Mouse (Mus musculus) midbrain, embryonic 11.5 days (tissue): ENCODE measurements around the gene Ube4b. TPM values are rescaled to one million over a fixed set of nuclear protein-coding genes. Genes with fewer than 3 reads are reported as not detected.

ENCODE experiments used
- ATAC-seq: fragments of 200-750 bp; cut with Nextera tagmentation; 2 replicates; pipeline ENCODE4 v1.8.0; 2017; ENCODE audit warnings: moderate TSS enrichment, moderate library complexity; ENCODE audit not compliant: low FRiP score
- DNase-seq: peaks from one replicate; pipeline ENCODE4 v3.0.0; 2015; ENCODE audit warnings: low spot score; ENCODE audit errors: missing footprints
- H3K27ac ChIP-seq: fragments of 300-500 bp; sonication (generic); 2 replicates; pipeline ENCODE4 v1.5.1; 2014; ENCODE audit warnings: low read depth, low read length
- H3K27me3 ChIP-seq: fragments of 300-500 bp; sonication (generic); 2 replicates; pipeline ENCODE4 v1.6.1; 2014; ENCODE audit warnings: mild to moderate bottlenecking, low read length, moderate library complexity, mixed read lengths; ENCODE audit not compliant: control insufficient read depth, insufficient read depth
- H3K36me3 ChIP-seq: fragments of 300-500 bp; sonication (generic); 2 replicates; pipeline ENCODE4 v1.6.1; 2014; ENCODE audit warnings: mild to moderate bottlenecking, low read length, moderate library complexity, mixed read lengths; ENCODE audit not compliant: control insufficient read depth, insufficient read depth
- H3K4me1 ChIP-seq: fragments of 300-500 bp; sonication (generic); 2 replicates; pipeline ENCODE4 v1.6.1; 2014; ENCODE audit warnings: low read length; ENCODE audit not compliant: control insufficient read depth, insufficient read depth
- H3K4me2 ChIP-seq: fragments of 300-500 bp; sonication (generic); 2 replicates; pipeline ENCODE4 v1.6.1; 2014; ENCODE audit warnings: mild to moderate bottlenecking, moderate library complexity
- H3K4me3 ChIP-seq: fragments of 300-500 bp; sonication (generic); 2 replicates; pipeline ENCODE4 v1.5.1; 2014; ENCODE audit warnings: low read depth, low read length
- H3K9ac ChIP-seq: fragments of 300-500 bp; sonication (generic); 2 replicates; pipeline ENCODE4 v1.6.1; 2014; ENCODE audit warnings: low read length
- H3K9me3 ChIP-seq: fragments of 300-500 bp; sonication (generic); 2 replicates; pipeline ENCODE4 v1.6.1; 2016; ENCODE audit warnings: low read length; ENCODE audit not compliant: control insufficient read depth
- WGBS: fragments of 180-500 bp; shearing (Covaris S2); extraction: QIAGEN DNeasy Blood & Tissue Kit; methylation state at CpG from one replicate; pipeline ENCODE4 v1.1.7; 2014; 5-methylcytosine and 5-hydroxymethylcytosine counted together
- polyA plus RNA-seq: library from polyadenylated mRNA; unstranded; fragments of >200 nt; fragmentation: Nextera tagmentation; extraction: Ambion mirVana; gene quantifications from 2 replicates; pipeline ENCODE4 v1.2.1, GENCODE M21; 2014

The Ube4b gene
- polyA plus RNA-seq, 1 experiment from 2014 or later: 53.3 TPM

GRCm38 (mm10) chr4:149344311-149344710 is 82.2 kb downstream of the Ube4b start:
- Histone ChIP-seq H3K36me3 (peaks cover 7% of the 10 kb centered on the region; the same call in 1 of the 2 replicates), H3K4me3 (no peak overlapping the region), H3K27me3 (no peaks in the 10 kb centered on the region), H3K9me3 (no peaks in the 10 kb centered on the region), H3K9ac (no peak overlapping the region), H3K4me2 (no peak overlapping the region), H3K27ac (no peak overlapping the region), H3K4me1 (no peaks in the 10 kb centered on the region)
- WGBS: 84% methylated on average over 8 of the region's 8 CpGs
- ATAC-seq (no peak), DNase-seq (no peak)

- WGBS: 72% methylated on average over 2 of the region's 2 CpGs
- DNase-seq: no peak
- H3K27me3 ChIP-seq: no peaks in the 10 kb centered on the region
- no peaks in the 10 kb centered on the region for H3K9me3 ChIP-seq
- no peak overlapping the region for H3K4me2 ChIP-seq
- no peak overlapping the region for H3K4me3 ChIP-seq
- no peaks in the 10 kb centered on the region; the same call in 1 of the 2 replicates for H3K36me3 ChIP-seq
- H3K27ac ChIP-seq: no peak overlapping the region
- no peak for ATAC-seq
- no peak overlapping the region for H3K9ac ChIP-seq
- H3K4me1 ChIP-seq: no peaks in the 10 kb centered on the region
Measured at GRCm38 (mm10) chr4:149340680-149341079, 85.9 kb downstream of the Ube4b start.

GRCm38 (mm10) chr4:149339426-149340214 is 86.9 kb downstream of the Ube4b start:
- Histone ChIP-seq H3K36me3 (peaks cover 3% of the 10 kb centered on the region; the same call in 1 of the 2 replicates), H3K4me3 (no peak overlapping the region), H3K9ac (no peak overlapping the region), H3K4me1 (no peaks in the 10 kb centered on the region), H3K9me3 (no peaks in the 10 kb centered on the region), H3K4me2 (no peak overlapping the region), H3K27me3 (no peaks in the 10 kb centered on the region), H3K27ac (no peak overlapping the region)
- WGBS: 64% methylated on average over 5 of the region's 5 CpGs
- no peak for ATAC-seq
- no peak for DNase-seq

- H3K4me3 ChIP-seq: no peak overlapping the region
- H3K9ac ChIP-seq: no peak overlapping the region
- WGBS: 87% methylated on average over 2 of the region's 2 CpGs
- no peak for ATAC-seq
- H3K4me1 ChIP-seq: no peaks in the 10 kb centered on the region
- H3K27me3 ChIP-seq: no peaks in the 10 kb centered on the region
- DNase-seq: no peak
- H3K27ac ChIP-seq: no peak overlapping the region
- no peaks in the 10 kb centered on the region for H3K9me3 ChIP-seq
- H3K36me3 ChIP-seq: peaks cover 9% of the 10 kb centered on the region; the same call in 1 of the 2 replicates
- H3K4me2 ChIP-seq: no peak overlapping the region
Measured at GRCm38 (mm10) chr4:149338137-149338536, 88.4 kb downstream of the Ube4b start.

- ATAC-seq: no peak
- Histone ChIP-seq H3K27me3 (no peaks in the 10 kb centered on the region), H3K36me3 (peaks cover 13% of the 10 kb centered on the region)
Measured at GRCm38 (mm10) chr4:149337353-149337752, 89.2 kb downstream of the Ube4b start.

GRCm38 (mm10) chr4:149336302-149336701 is 90.2 kb downstream of the Ube4b start:
- ATAC-seq (no peak), DNase-seq (no peak)
- H3K9ac ChIP-seq: no peak overlapping the region
- H3K27me3 ChIP-seq: no peaks in the 10 kb centered on the region
- H3K4me3 ChIP-seq: no peak overlapping the region
- WGBS: 89% methylated on average over 7 of the region's 7 CpGs
- H3K36me3 ChIP-seq: peaks cover 17% of the 10 kb centered on the region
- no peak overlapping the region for H3K4me2 ChIP-seq
- H3K4me1 ChIP-seq: no peaks in the 10 kb centered on the region
- no peak overlapping the region for H3K27ac ChIP-seq
- no peaks in the 10 kb centered on the region for H3K9me3 ChIP-seq

More at GRCm38 (mm10) chr4:149337353-149337752, 89.2 kb downstream of the Ube4b start:
- H3K9me3 ChIP-seq: no peaks in the 10 kb centered on the region
- 94% methylated on average over 9 of the region's 9 CpGs for WGBS
- no peak for DNase-seq
- no peaks in the 10 kb centered on the region for H3K4me1 ChIP-seq
- H3K9ac ChIP-seq: no peak overlapping the region
- H3K27ac ChIP-seq: no peak overlapping the region
- H3K4me3 ChIP-seq: no peak overlapping the region
- H3K4me2 ChIP-seq: no peak overlapping the region

- Histone ChIP-seq H3K27ac (no peak overlapping the region), H3K9me3 (no peaks in the 10 kb centered on the region), H3K4me2 (no peak overlapping the region), H3K36me3 (peaks cover 30% of the 10 kb centered on the region), H3K4me1 (no peaks in the 10 kb centered on the region), H3K9ac (no peak overlapping the region), H3K27me3 (no peaks in the 10 kb centered on the region), H3K4me3 (no peak overlapping the region)
- DNase-seq (no peak), ATAC-seq (no peak)
- 97% methylated on average over 11 of the region's 11 CpGs for WGBS
Measured at GRCm38 (mm10) chr4:149334881-149335280, 91.7 kb downstream of the Ube4b start.

- Histone ChIP-seq H3K4me1 (no peaks in the 10 kb centered on the region), H3K36me3 (peaks cover 40% of the 10 kb centered on the region), H3K9me3 (no peaks in the 10 kb centered on the region), H3K27ac (no peak overlapping the region), H3K4me2 (no peak overlapping the region), H3K4me3 (no peak overlapping the region), H3K27me3 (no peaks in the 10 kb centered on the region), H3K9ac (no peak overlapping the region)
- no peak for DNase-seq
- ATAC-seq: no peak
- WGBS: 88% methylated on average over 7 of the region's 7 CpGs
Measured at GRCm38 (mm10) chr4:149332726-149333125, 93.8 kb downstream of the Ube4b start.

GRCm38 (mm10) chr4:149330495-149330894 is 96.1 kb downstream of the Ube4b start:
- DNase-seq (no peak), ATAC-seq (no peak)
- Histone ChIP-seq H3K27ac (no peak overlapping the region), H3K4me1 (no peaks in the 10 kb centered on the region), H3K4me2 (no peak overlapping the region), H3K36me3 (peaks cover 42% of the 10 kb centered on the region), H3K9me3 (no peaks in the 10 kb centered on the region), H3K27me3 (no peaks in the 10 kb centered on the region), H3K9ac (no peak overlapping the region), H3K4me3 (no peak overlapping the region)
- WGBS: 93% methylated on average over 5 of the region's 5 CpGs
